Mouse (Mus musculus) cerebellum, adult 11-12 months (tissue): ENCODE data around the gene Glb1l.
"Not testable (repeated sequence)": the region's sequence is repeated elsewhere in the genome, so short reads cannot be mapped to it uniquely, and the experiment has no call there.

ENCODE experiments used
- DNase-seq: peaks from one replicate; pipeline ENCODE4 v3.0.0; 2022

Gene Glb1l

DNA sequence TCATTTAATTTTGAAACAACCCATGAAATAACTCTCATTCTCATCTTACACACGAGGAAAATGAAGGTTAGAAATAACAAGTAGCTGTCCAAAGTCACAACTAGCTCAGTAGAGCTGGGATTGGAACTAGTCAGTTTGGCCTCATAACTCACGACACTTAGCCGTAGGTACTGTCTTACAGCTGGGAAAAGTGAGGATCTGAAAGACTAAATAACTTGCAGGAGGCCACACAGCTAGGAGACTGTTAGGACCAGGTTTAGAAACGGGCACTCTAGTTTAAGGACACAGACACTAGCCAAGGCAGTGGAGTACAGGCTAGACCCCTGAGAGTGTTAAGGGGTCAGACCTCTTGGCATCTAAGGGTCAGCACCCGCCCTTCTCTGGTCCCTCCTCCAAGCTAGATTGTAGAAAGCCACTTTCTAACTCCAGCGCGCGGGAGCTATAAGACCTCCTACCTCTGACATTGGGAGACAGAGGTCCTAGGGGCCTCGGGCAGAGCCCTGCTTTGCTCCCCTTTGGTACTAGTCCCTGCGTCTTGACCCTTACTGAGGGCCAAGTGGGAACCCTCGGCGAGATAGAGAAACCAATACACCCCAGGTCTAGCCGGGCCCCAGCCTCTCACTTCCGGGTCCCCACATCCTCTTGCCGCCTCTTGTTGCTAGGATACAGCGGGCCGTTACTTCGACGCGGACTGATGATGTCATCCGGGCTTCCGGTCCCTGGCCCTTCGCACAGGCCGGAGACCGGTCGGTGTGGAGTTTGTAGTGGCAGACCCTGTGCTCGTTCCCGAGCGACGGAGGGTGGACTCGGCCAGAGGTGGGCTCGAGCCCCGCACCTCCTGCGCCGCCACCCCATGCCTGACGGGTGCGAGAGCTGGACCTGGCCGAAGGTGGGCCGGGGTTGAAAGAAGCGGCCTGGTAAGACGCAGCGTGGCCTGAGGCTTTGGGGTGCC is at the start of gene Glb1l, which contains the start of gene Stk16:
Glb1l (minus strand) TSS at position 678 of the 952 bp plus-strand sequence.
Stk16 (plus strand) TSS at position 703 of the 952 bp plus-strand sequence.
- peak; percentile 95 for DNase-seq

DNA sequence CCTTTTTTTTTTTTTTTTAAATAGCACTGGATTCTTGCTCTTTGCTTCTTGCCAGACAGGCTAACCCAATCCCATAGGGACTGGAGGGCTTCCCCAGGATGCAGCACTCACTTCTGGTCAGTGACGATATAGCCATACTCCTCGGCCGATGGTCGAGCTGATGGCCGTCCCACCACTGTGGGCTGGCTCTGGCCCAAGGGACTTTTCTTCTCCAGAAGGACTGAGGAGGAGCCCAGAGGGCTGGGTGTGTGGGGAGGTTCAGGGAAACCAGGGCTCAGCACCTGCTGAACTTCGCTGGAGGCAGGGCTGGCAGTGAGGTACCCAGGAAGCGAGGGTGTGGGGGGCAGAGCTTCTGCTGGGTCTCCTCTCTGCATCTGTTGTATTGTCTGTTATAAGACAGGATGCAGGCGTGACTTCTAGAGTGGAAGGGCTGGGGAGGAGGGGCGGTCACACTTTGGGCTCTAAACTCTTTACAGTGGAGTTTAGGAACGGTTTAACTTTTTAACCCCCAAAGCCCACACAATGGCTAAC is 45.0 kb upstream of the Glb1l start:
- DNase-seq: peak; percentile 45

DNA sequence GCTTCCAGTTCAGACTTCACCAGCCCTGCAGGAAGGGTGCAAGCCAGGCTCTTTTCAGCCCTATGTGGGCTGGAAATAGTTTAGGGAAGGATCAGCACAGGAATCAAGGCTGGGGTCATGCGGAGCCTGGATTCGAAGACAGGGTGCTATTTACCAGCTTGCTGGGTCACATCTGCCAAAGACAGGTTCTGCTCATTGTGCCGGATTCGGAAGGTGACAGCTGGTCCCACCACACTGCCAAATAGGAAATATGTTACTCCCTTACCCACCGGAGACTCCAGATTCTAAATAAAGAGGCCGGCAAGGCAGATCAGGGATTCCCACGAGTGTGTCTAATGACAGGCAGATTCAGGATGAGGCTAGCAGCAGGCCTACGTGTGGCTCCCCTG is 44.0 kb upstream of the Glb1l start:
- DNase-seq: no peak

DNA sequence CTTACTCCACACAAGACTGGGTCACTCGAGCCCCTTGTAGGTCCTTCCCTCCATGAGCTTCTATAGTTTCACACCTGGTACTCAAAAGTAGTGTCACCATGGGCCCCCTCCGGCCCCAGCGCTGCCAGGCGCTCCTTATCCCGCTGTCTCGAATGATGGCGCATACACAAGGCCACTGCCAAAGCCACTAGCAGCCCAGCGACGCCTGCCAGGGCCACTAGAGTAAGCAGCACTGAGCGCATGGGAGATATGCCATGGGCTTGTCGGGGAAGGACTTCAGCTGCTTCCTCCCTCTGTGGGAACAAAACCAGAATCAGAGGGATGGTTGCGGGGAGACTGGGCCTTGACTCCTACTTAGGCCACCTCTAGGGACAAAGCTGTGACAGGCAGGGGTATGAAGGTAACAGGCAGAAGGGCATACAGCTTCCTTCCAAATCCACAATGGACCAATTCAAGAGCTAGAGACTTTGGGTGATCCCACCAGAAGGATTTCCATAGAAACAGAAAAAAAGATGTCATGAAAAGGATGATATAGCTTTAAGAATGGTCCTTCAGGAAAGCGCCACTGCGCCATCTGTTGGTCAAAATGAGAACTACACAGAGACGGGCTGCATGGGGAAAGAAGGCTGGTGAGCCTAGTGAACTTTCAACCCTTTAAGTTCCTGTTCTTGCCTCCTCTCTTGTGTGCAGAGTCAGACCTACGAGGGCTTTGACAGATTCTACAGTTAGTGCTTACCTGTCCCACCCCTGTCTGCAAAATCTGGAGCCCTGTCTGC is 43.4 kb upstream of the Glb1l start:
- peak; percentile 78 for DNase-seq

DNA sequence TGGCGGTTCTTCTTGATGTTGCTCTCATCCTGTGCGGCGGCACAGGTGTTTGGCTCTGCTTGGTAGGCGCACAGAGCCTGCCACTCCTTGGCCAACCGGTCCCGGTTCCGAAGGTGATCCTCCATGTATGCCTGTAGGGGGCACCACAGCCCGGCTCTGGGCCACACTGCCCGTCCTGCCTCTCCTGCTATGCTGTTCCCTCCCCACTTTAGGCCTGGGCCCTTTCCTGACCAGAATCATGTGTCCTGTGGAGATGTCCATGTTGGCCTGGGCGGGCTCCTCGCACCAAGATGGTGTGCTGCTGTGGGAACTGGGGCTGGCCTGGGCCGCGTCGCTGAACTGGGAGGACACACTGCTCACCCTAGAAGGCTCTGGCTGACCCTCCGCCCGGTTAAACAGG is 42.4 kb upstream of the Glb1l start:
- peak; percentile 60 for DNase-seq

DNA sequence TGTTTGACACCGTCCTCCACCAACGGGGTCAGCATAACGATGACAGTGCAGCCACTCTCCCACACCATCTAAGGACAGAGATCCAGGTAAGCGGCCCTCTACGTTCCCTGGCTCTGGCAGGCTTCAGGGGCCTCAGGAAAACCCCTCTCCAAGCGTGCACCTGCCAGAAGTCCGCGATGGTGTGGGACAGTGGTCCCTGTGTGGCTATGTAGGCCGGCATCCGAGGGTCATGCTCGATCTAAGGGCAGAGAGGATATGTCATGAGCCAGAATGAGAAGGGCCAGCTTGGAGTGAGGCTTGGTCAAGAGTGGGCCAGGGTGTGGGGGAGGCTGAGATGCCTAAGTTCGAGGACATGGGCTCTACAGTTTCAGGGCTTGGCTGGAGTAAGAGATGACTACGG is 41.7 kb upstream of the Glb1l start:
- peak; percentile 53 for DNase-seq

DNA sequence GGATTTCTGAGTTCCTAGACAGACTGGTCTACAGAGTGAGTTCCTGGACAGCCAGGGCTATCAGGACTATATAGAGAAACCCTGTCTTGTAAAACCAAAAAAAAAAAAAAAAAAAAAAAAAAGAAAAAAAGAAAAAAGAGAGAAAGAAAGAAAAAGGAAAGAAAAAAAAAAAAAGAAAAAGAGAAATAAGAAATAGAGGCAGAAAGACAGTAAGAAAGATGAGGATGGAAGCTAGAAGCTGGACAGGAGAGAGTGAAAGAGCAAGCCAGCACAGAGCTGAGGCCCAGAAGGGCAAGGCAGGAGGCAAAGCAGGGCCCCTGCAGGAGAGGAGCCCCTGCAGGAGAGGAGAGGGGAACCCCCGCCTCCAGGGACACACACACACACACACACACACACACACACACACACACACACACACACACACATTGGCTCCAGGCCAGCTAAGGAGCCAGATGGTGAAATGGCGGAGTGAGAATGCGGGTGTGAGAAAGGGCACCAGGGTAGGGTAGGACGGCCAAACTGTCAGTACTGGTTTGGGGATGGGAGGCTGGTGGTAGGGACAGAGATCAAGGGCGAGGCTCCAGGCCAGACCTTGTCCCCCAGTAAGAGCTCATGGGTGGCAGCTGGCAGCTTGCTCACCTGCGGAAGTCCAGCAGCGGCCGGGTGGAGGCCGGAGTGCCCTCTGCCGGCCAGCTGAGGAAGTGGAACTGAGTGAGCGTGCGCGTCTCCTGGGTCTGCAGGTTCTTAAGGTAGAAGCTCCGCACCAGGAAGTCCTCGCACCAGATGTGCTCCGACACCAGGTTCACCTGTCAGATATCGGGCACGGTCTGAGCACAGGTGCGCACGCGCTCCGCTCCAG is 40.7 kb upstream of the Glb1l start:
- peak; percentile 90 for DNase-seq

DNA sequence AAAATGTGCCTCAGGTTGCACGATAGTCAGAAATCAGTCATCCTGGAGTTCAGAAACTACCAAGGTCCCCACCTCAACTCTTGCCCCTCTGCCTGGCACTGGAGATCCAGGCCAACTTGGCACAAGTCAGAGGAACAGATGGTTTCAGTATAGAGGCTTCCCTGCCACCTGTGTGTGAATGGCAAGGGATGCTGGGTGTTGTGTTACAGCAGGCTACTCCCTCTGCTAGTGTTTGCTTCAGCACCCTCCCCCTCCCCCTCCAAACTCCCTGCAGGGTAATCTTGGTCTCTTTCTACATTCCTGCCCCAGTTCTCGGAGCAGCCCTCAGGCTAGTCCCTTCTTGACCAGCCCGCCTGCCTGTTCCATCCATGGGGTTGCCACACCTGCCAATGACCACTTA is 39.9 kb upstream of the Glb1l start:
- DNase-seq: peak; percentile 80

DNA sequence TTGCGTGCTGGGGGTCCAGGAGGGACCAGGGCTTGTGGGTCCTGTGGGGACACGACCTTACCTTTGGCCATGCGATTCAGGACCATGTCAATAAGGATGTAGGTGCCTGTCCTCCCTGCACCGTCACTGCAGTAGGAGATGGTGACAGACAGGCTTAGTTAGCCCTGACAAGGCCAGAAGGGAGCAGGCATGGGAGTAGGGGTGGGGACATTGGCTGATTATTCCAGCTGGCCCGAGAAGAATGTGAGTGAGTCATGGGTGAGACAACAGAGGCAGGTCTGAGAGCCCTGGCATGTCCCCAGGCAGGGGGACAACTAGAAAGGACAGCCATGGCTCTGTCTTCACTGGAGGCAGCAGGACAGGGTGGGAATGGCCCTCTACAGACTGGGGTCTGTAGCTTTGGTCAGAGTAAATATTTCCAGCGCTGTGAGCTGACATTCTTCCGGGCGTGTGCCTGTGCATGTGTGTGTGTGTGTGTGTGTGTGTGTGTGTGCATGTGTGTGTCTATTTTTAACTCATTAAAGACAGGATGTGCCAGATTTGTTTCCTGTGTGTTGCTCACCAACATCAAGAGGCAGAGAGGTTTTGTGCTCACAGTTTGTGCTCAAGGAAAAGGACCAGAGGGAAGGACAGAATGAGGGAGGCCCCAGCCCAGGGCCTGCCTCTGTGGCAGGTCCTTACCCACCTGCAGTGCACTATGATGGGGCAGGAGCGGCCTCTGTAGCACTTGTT is 37.6 kb upstream of the Glb1l start:
- peak; percentile 64 for DNase-seq

DNA sequence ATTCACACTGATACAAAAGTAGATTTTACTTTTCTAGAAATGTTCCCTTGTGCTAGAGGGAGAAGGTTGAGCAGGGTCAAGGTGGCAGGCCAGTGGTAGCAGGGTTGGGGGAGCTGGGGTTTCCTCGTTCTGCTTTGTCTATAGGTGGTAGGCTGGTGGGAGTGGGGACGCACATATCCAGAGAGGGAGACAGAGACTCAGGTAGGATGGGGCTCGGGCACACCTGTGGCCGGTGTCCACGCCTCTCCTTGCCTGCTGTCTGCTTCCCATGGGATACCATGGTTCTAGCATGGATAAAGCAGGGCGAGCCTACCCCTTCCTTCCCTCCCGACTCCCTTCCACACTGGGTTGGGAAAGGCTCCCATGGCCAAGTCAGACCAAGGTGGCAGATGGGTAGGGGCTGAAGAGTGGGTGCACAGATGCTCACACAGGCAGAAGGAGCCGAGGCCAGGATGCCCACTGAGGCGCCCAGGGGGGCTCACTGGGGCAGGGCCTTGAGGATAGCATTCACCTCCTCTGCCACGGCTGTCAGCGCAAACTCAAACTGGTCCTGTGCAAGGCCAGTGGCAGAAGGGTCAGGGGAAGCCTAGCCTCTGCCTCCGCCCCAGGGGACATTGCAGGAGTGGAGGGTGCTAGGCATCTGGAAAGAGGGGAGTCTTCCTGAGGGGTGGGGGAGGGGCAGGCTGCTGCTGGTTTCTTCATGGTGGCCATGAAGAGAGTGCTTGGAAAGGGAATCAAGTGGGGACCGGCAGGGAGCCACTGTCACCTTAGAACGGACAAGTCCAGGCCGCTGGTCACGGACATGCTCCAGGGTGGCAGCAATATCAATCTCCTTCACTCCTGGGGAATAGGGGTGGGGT is 36.7 kb upstream of the Glb1l start:
- DNase-seq: no peak

DNA sequence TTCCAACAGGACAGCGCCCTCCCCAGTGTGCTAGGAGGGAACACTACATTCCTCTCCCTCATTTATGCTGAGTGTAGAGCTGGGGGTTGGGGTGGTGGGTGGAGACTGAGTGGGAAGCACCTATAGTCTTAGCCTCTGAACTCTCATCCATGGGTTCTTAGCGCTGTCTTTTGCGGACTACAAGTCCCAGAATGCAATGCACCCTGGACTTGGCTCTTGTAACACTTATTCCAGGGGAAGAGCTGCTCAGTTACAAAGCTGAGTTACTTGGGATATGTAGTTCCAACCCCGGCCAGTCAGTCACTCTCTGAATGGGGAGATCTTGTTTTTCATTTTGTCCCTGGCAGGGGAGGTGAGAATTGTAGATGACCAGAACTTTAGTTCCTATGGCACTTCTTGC is 34.2 kb upstream of the Glb1l start:
- DNase-seq: peak; percentile 66

DNA sequence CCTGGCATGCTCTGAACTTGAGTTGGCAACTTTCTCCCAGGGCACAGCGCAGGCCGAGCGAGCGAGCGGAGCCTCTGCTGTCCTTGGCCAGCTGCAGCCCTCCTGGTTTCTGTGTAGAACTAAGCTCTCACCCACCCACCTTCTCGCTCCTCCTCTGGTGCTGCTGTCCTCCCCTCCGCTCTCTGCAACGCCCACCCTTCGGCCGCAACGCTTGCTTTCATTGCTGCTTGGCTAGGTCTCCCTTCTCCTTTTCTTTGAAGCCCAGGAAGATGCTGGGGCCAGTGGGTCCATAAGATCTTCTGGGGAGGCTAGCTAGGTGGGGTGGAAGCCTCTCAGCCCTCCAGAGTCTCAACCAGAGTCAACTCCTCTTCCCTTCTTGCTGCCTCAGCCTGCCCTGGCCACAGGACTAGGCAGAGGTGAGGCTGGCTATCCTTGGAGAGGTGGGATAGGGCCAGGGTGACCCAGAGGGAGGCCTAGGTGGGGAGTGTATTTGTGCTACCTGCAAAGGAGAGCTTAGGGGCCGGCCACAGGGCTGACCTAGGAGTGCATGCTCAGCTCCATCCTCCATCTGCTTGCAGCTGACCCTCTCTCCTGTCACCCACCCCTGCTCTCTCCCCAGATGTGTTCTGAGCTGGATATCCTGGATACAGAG is 33.7 kb upstream of the Glb1l start:
- DNase-seq: no peak

DNA sequence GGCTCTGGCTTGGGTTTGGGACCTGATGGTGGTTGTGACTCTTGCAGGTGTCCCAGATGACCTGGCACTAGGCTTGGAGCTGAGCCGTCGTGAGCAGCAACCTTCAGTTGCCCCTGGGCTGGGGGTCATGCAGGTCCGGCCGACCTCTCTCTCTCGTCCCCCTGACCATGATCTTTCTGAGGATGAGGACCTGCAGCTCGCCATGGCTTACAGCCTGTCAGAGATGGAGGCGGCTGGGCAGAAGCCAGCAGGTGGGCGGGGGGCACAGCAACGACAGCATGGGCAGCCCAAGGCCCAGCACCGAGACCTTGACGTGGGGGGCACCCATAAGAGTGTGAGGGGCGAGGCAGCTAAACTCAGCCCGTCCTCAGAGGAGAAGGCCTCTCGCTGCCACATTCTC is 32.8 kb upstream of the Glb1l start:
- no peak for DNase-seq

DNA sequence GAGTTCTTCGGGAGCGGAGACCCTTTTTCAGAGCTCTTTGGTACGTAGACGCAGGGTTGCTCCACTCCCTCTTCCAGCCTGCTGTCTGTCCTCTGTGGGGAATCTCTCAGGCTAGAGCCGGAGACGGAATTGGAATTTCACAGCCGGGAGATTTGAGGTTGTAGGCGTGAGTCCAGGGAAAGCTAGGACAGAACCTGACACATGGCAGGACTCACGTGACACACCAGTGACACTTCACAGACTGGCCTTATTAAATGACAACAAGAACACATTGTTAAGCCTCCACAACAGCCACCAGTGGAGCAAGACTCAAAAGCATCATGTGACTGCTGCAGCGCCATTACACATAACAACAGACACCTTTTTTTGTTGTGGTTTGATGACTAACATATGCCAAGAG is 29.0 kb upstream of the Glb1l start:
- peak; percentile 63 for DNase-seq

DNA sequence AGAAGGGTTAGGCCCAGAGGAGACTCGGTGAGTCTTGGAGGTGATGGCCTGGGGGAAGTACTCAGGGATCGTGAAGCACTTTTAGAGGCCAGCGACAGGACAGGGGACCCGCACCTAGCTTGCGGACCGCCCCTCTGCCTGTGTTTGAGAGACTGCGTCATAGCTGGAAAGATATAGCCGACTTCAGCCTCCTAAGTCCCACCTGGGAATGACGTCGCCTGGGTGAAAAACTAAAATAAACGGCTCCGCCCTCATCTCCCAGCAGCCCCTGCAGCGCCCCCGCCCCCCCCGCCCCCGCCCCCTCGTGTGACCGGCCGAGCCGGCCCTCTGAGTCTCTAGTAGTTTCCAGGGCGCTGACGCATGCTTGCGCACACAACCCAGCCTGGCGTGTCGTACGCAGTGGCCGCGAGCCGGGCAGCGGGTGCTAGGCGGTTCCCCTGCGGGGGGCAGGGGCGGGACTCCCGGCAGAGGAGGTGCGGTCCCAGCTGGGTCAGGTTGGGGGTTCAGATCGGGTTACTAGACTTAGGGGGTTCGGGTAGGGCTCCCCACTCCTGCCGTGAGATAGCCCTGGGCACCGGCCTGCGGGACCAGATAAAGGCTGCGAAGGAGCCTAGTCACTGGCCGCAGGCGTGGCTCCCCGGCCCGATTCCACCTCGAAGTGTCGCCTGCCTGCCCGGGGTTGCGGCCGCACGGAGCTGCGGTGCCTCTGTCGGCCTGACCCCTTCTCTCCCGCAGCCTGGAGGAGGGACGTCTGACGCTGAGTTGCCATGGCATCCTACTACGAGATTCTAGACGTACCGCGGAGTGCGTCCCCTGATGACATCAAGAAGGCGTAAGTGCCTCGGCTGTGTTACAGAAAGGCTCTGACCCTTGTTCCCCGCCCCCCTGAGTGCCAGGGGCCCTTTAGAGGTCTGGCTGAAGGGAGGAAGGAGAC is 25.8 kb upstream of the Glb1l start, which contains the start of gene Dnajb2:
Dnajb2 (plus strand) TSS at position 290 of the 934 bp plus-strand sequence.
- DNase-seq: peak; percentile 93

DNA sequence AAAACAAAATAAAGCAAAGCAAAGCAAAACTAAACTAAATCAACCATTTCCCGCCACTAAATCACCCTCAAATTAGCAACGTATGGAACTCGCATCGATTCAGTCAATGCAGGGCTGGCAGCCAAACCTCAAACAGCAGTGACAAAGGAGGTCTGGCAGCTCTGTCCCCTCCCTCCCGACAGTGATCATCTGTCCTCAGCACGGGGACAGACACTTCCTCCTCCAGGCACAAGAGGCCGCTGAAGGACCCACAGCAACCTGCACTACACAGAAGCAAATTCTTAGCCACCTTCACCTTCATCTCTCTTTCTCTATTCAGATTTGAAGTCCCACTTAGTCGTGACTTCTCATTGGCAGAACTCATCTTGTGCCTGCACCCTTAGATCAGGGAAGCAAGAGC is 24.0 kb upstream of the Glb1l start:
- peak; percentile 84 for DNase-seq

DNA sequence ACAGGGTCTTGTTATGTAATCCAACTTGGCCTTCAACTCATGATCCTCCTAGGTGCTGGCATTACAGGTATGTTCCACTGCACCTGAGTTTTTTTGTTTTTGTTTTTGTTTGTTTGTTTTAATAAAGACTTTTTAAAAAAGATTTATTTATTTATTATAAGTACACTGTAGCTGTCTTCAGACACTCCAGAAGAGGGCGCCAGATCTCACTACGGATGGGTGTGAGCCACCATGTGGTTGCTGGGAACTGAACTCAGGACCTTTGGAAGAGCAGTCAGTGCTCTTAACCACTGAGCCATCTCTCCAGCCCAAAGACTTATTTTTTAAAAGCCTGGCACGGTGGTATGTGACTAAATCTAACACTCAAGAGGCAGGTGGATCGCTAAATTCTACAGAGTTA is 21.9 kb upstream of the Glb1l start:
- DNase-seq: not testable (repeated sequence)

DNA sequence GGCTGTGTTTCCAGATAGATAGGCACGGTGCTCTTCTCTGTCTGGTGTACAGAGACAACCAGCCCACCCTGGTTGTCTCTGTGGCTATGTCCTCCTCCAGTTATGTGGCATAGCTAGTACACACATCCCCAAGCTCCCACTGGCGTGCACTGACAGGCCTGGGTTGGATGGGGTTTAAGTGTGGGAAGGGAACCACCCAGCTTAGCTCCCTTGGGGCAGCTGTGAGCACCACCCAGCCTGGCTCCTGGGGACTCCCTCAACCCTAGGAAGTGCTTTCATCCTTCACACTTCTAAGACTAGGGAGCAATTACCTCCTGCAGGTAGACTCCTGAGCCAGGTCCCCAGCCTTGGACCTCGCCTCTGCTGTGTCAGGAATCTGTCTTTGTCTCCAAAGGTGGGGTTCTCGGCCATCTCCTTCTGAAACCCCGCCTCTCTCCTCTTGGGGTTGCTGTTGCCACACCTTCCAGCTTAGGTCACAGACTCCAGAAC is 21.1 kb upstream of the Glb1l start, which contains the start of gene A630095N17Rik:
A630095N17Rik (minus strand) TSS at position 439 of the 489 bp plus-strand sequence.
- no peak for DNase-seq

DNA sequence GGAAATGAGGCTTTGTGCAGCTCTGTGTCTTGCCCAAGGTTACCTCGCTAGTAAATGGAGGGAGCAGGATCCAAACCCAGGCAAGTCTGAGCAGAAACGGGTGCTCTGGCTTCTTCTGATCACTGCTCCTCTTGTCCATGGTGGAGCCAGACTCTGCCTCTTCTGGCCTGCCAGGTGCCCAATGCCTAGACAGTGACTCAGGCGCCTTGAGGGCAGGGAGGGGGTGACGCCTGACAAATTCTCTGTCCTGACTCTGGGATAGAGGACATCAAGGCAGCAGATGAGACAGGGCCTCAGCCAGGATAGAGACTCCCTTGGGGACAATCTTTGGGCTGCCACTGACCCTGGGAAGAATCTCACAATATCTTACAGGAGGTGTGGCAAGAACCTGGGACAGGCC is 20.6 kb upstream of the Glb1l start:
- DNase-seq: no peak
